Mouse (Mus musculus) kidney, adult 2 months (tissue): ENCODE data around the gene Sap30l. TPM values are rescaled to one million over a fixed set of nuclear protein-coding genes. Genes with fewer than 3 reads are reported as not detected.

Source experiments
- DNase-seq: peaks from one replicate; pipeline ENCODE4 v3.0.0; 2021
- H3K27ac ChIP-seq: fragments of 200-500 bp; 2 replicates; pipeline ENCODE4 v1.5.1; 2012; ENCODE audit warnings: low read depth, low read length, control low read depth, inconsistent platforms; ENCODE audit not compliant: insufficient read depth
- H3K27me3 ChIP-seq: fragments of 200-500 bp; replicated peaks from 2 replicates; pipeline ENCODE4 v1.6.1; 2012; ENCODE audit warnings: mild to moderate bottlenecking, moderate library complexity, low read length, inconsistent platforms; ENCODE audit not compliant: control insufficient read depth, insufficient read depth
- H3K36me3 ChIP-seq: fragments of 200-500 bp; 2 replicates; pipeline ENCODE4 v1.6.1; 2012; ENCODE audit warnings: mild to moderate bottlenecking, moderate library complexity, low read length, inconsistent platforms; ENCODE audit not compliant: control insufficient read depth, insufficient read depth
- H3K4me1 ChIP-seq: fragments of 200-500 bp; 2 replicates; pipeline ENCODE4 v1.6.1; 2011; ENCODE audit warnings: low read length; ENCODE audit not compliant: control insufficient read depth, insufficient read depth
- H3K4me3 ChIP-seq: fragments of 200-500 bp; 2 replicates; pipeline ENCODE4 v1.5.1; 2011; ENCODE audit warnings: mild to moderate bottlenecking, low read depth, low read length, control low read depth; ENCODE audit not compliant: insufficient read depth
- CTCF ChIP-seq: fragments of 200-500 bp; conservative IDR thresholded peaks from 2 replicates; pipeline ENCODE4 v1.5.1; 2011; ENCODE audit warnings: low read depth, mild to moderate bottlenecking, control low read depth, low read length, moderate library complexity, mixed read lengths; ENCODE audit not compliant: insufficient read depth, insufficient read length
- POLR2A ChIP-seq: fragments of 200-500 bp; IDR thresholded peaks from one replicate; pipeline ENCODE4 v1.6.1; 2011; ENCODE audit warnings: low read depth, low read length, control low read depth
- WGBS: fragments of 180-500 bp; shearing (Covaris S2); methylation state at CpG from one replicate; pipeline ENCODE4 v1.1.7; 2018; 5-methylcytosine and 5-hydroxymethylcytosine counted together
- polyA plus RNA-seq: library from polyadenylated mRNA; depleted of rRNA; stranded (reverse); fragments of >200 nt; gene quantifications from 2 replicates; pipeline ENCODE4 v1.2.3, GENCODE M21; 2012

Sap30l gene
- polyA plus RNA-seq, 1 experiment = 37.9 TPM

DNA sequence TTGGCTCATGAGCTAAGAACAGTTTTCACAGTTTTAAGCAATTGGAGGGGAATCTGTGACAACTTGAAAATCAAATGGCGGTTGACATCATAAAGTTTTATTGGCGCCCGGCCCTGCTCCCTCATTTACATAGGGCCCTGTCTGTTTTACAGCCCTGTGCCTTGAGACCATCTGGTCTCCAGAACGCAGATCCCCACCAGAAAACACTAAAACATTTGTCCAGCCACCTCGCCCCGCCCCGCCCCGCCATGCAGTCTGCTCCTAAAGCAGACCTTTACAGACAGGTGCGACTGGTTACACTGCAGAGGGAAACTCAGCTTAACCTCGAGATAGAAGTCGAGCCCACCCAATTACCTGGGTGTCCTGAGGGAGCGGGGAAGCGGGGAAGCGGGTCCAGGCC is 21.6 kb upstream of the Sap30l start:
- Histone ChIP-seq H3K27ac (no peak overlapping the region), H3K36me3 (no peaks in the 10 kb centered on the region), H3K4me3 (no peak overlapping the region), H3K27me3 (no peaks in the 10 kb centered on the region), H3K4me1 (no peaks in the 10 kb centered on the region)
- DNase-seq = no peak
- no peak for TF ChIP-seq CTCF
- no peak for TF ChIP-seq POLR2A
- WGBS = 74% methylated on average over 14 of the region's 14 CpGs

DNA sequence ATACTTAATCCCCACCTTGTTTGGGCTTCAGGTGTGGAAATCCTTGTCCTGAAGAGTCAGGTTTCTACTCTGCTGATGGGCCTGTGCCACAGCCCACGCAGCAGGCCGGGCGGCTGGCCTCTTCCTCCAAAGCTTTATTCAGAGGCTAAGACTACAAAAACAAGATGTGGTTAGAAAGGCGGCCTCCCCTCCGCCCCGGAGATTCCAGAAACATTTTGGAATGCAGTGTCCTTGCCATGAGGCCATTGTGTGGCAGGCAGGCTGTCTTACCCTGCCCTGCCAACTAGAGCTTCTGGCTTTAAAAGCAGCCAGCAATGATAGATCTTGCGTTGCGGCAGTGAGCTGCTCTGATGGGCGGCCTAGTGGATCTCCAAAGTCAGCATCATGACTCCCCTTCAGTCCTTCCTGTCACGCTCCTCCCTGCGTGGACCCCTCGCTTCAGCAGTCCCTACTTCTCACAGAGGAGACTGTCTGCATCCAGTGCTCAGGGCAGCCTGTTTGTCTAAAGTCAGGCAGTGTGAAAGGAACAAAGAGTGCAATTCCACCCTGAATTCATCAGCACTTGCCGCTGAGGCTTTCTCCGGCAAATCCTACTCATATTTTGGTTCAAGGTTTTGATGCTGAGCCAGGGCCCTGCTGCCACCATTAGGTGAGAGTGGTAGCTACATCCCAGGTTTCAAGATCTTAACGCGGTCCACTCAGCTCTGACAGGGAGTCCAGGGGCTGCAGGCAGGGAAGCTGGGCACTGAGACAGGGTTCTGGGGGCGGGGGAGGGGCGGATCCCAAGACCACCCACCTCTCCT is 14.6 kb upstream of the Sap30l start:
- no peaks in the 10 kb centered on the region for H3K36me3 ChIP-seq
- TF ChIP-seq POLR2A = no peak
- TF ChIP-seq CTCF = no peak
- H3K4me1 ChIP-seq = no peaks in the 10 kb centered on the region
- H3K27me3 ChIP-seq = no peaks in the 10 kb centered on the region
- no peak overlapping the region for H3K27ac ChIP-seq
- no peak overlapping the region for H3K4me3 ChIP-seq
- 41% methylated on average over 18 of the region's 18 CpGs for WGBS
- peak; percentile 25 for DNase-seq

DNA sequence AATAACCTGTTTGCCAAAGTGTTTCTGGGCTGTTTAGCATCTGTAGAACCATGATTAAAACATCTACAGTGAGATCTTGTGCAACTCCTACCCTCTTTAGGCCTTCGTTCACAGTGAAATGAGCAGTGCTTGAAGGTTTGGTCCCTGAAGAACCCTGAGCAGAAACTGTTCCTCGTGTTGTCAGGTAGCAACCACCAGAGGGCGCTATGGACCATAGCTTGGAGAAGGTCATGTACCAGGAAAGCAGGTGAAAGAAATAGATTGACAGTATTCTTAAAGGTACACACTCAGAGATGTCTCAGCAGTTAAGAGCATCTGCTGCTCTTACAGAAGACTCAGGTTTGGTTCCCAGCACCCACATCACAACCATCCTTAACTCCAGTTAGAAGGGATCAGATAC is 13.5 kb upstream of the Sap30l start:
- no peak overlapping the region for H3K4me3 ChIP-seq
- no peaks in the 10 kb centered on the region for H3K27me3 ChIP-seq
- DNase-seq = peak; percentile 68
- 52% methylated on average over 3 of the region's 3 CpGs for WGBS
- no peaks in the 10 kb centered on the region for H3K36me3 ChIP-seq
- H3K27ac ChIP-seq = no peak overlapping the region
- no peaks in the 10 kb centered on the region for H3K4me1 ChIP-seq
- TF ChIP-seq POLR2A (no peak), CTCF (peak; percentile 91)

DNA sequence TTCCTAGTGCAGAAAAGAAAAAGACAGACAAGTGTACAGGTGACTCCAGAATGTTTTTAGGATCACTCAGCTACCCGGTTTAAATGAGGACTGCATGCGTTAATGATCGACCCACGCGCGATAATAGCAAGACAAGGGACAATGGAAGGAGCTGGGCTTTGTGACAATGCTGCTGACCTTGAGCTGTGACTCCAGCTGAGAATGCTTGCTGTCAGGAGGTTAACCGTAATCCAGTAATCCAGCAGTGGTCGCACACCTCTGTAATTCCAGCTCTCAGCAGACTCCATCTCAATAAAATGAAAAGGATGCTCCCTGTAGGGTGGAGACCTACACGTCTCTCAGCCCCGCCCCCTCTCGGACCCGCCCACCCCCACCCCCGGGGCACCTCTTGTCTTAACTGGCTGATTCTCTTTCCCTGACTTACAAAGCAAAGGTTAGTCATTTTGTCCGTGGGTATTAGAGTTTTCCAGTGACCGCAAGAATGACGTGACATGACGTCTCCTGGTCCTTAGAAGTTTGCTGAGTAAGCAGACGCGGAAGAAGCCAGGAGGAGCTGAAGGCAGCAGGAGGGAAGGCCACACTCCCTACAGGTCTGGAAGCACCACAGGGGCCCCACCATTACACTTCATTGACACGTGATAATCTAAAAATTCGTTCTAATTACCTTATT is 10.4 kb upstream of the Sap30l start:
- H3K4me3 ChIP-seq = no peak overlapping the region
- 35% methylated on average over 21 of the region's 21 CpGs for WGBS
- no peaks in the 10 kb centered on the region for H3K27me3 ChIP-seq
- TF ChIP-seq CTCF = no peak
- TF ChIP-seq POLR2A = no peak
- H3K27ac ChIP-seq = no peak overlapping the region
- no peak for DNase-seq
- H3K36me3 ChIP-seq = no peaks in the 10 kb centered on the region
- no peaks in the 10 kb centered on the region for H3K4me1 ChIP-seq

DNA sequence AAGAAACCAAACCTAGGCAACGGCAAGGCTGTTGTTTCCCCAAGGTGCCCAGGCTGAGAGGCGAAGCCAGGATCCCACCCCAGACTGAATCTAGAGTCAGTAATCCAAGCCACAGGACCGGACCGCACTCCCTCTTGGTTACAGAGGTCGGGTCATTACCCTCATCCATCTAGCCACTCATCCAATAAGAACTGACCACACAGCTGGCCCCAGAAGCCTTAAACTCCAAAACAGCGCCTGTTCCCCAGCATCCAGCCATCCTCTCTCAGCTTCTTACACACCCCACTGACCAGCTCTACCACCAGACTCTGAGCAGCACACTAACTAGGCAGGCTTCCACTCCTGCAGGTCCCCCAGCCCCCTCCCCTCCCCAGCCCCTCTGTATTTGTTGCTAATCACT is 6.4 kb upstream of the Sap30l start:
- no peaks in the 10 kb centered on the region for H3K36me3 ChIP-seq
- DNase-seq = no peak
- no peaks in the 10 kb centered on the region for H3K4me1 ChIP-seq
- no peak overlapping the region for H3K4me3 ChIP-seq
- H3K27ac ChIP-seq = no peak overlapping the region
- TF ChIP-seq CTCF (no peak), POLR2A (no peak)
- no peaks in the 10 kb centered on the region for H3K27me3 ChIP-seq
- 40% methylated on average over 6 of the region's 6 CpGs for WGBS

DNA sequence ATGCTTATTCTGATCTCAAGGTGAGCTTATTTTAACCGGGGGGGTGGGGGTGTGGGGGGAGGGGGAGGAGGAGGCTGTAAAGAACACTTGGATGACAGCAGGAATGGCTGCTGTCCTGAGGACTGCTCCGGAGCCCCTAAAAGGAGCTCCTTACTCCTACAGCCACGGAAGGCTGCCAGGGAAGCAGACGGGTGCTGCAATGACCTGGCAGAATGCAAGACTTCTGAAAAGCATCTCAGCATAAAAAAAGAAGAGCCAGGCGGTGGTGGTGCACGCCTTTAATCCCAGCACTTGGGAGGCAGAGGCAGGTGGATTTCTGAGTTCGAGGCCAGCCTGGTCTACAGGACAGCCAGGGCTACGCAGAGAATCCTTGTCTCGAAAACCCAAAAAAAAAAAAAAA is 3.6 kb upstream of the Sap30l start:
- no peaks in the 10 kb centered on the region for H3K36me3 ChIP-seq
- TF ChIP-seq CTCF (no peak), POLR2A (no peak)
- 89% methylated on average over 9 of the region's 9 CpGs for WGBS
- H3K4me3 ChIP-seq = no peak overlapping the region
- peaks cover 2% of the 10 kb centered on the region; the same call in 1 of the 2 replicates for H3K4me1 ChIP-seq
- H3K27me3 ChIP-seq = no peaks in the 10 kb centered on the region
- no peak overlapping the region for H3K27ac ChIP-seq
- DNase-seq = no peak

DNA sequence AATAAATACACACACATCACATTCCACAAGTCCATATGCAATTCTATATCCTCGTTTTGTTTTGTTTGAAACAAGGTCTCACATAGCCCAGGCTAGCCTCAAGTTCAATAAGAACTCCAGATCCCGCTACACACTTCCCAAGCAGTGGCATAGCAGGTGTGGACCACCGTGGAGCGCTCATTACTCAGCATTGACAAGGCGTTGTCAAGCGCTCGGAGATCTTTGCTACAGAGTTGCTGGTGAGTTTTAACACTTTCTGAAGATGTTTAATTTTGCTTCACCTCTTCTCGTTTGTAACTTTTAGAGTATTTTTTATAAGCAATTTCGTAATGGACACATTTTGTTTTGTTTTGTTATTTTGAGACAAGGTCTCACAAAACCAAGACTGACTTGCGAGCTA is 2.0 kb upstream of the Sap30l start:
- Histone ChIP-seq H3K4me3 (no peak overlapping the region), H3K27me3 (no peaks in the 10 kb centered on the region), H3K27ac (no peak overlapping the region), H3K4me1 (peaks cover 4% of the 10 kb centered on the region; the same call in 1 of the 2 replicates), H3K36me3 (no peaks in the 10 kb centered on the region)
- TF ChIP-seq POLR2A (no peak), CTCF (no peak)
- no peak for DNase-seq
- 93% methylated on average over 10 of the region's 10 CpGs for WGBS
